7 mouse cellular contexts compared by ENCODE assay signal in the genomic region with DNA sequence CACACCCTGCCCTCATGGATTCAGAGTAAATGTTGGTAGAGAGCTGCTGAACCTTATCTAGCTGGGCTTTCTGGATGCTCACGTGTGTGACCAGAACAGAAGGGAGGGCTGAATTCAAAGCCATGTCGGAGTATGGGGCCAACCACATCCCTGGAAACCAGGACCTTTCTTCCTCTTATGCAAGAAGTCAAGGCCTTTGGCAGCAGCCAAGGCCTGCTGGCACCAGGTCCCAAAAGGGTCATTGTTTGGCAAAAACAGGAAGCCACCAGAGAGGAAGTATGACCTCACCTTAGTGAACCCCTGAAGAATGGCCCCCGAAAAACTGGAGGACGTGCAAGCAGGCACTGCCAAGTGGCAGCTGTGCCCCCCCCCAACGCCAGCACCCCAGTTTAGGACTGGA. TPM values are rescaled to one million over a fixed set of nuclear protein-coding genes. Genes with fewer than 3 reads are reported as not detected.
DNase-seq lines count a peak whose midpoint lies in the region; ATAC-seq lines count a peak whose summit lies in the region.

No protein-coding gene starts in this region.

- ATAC-seq in erythroblast, adult 5-6 weeks (replicated peaks; ENCODE audit: low FRiP score, poor library complexity, severe bottlenecking) = no peak

- intact Hi-C loops in heart, postnatal 14 days (cut with DNase I) = loop anchor here (2.0 kb wide), 1 partner anchor 30 kb away; no protein-coding TSS in a partner anchor

- DNase-seq in 3134 (ENCODE audit: extremely low read depth, insufficient read length, low spot score) (peak; percentile 66), 416B (ENCODE audit: low read depth) (peak; percentile 84)
- peak; percentile 42 to 58 for DNase-seq in heart, postnatal 14 days
- peak; percentile 58 for DNase-seq in lung, postnatal 14 days
- no peak for DNase-seq in ovary, postnatal 36 days (ENCODE audit: low spot score)
- no peak for DNase-seq in c-Kit-positive CD71-positive TER-119-positive erythroid progenitor cells, embryonic 14.5 days (ENCODE audit: low spot score)

RNA-seq across cellular contexts. Expression of a gene that starts 33.5 kb away (rescaled TPM):
- 10 to 100 TPM; 11.9 to 15.4 TPM for total RNA-seq in heart, postnatal 14 days (2021)
- not detected in 2 replicates for total RNA-seq in erythroblast, adult 5-6 weeks (2015; ENCODE audit: low replicate concordance)
- not detected in 2 replicates for total RNA-seq in erythroblast, adult 5-6 weeks (2017; ENCODE audit: low replicate concordance)

Comparison
In these comparisons a context has a peak if more than half of its experiments do, and no peak if none do; other contexts are left out.
1. DNase-seq: peak in 3134 (single experiment), 416B (single experiment), heart, postnatal 14 days (2 of 2) and lung, postnatal 14 days (single experiment); none in ovary, postnatal 36 days (single experiment) and c-Kit-positive CD71-positive TER-119-positive erythroid progenitor cells, embryonic 14.5 days (single experiment).
2. RNA of a gene that starts 33.5 kb away (total RNA-seq): 11.9 to 15.4 TPM in heart, postnatal 14 days; not detected in erythroblast, adult 5-6 weeks; every median in the first group is over 10 times any median in the second.